Mouse (Mus musculus) Patski (cell line): ENCODE measurements around the gene Tcirg1. TPM values are rescaled to one million over a fixed set of nuclear protein-coding genes. Genes with fewer than 3 reads are reported as not detected.

Experiments
- ATAC-seq: fragments of 100-300 bp; one replicate; pipeline ENCODE4 v1.8.0; 2021
- CTCF ChIA-PET: fragments of 350-600 bp; sonication (Branson Sonifier 250); formaldehyde crosslinking; loops from one replicate; lab custom pipeline; 2022; ENCODE audit warnings: inconsistent platforms; lab: Charles Lee
- POLR2A ChIA-PET: fragments of 350-600 bp; sonication (Branson Sonifier 250); formaldehyde crosslinking; loops from one replicate; lab custom pipeline; 2022; ENCODE audit warnings: antibody characterized with exemption, inconsistent platforms; lab: Charles Lee
- DNase-seq: peaks from one replicate; pipeline ENCODE4 v3.0.0-alpha.2; 2011; ENCODE audit warnings: low read depth, low spot score
- H3K27me3 ChIP-seq: fragments of 371-371 bp; one replicate; pipeline ENCODE4 v1.5.1; 2021
- CTCF ChIP-seq: fragments of 100-300 bp; IDR thresholded peaks from one replicate; pipeline ENCODE4 v1.5.1; 2021
- in situ Hi-C: fragments of 300-500 bp; cut with MboI; formaldehyde crosslinking; loops from 3 replicates; pipeline ENCODE4 v1.11.1; 2018; ENCODE audit warnings: low pct_unique_long_range_greater_than_20kb, mixed read lengths
- polyA plus RNA-seq: library from polyadenylated mRNA; unstranded; gene quantifications from one replicate; pipeline ENCODE4 v1.2.3, GENCODE M21; 2021

Gene Tcirg1
- polyA plus RNA-seq, result 80.3 TPM

- ATAC-seq, result peak; percentile 58
- in situ Hi-C loops, result no loop called here
- no peak for TF ChIP-seq CTCF
- no peaks in the 10 kb centered on the region for H3K27me3 ChIP-seq
- POLR2A ChIA-PET, result interaction anchor here (0.8 to 1.4 kb wide), 5 partner anchors 10 to 77 kb away, joined by 3 to 5 read pairs (median 3); partner anchors contain the start of gene Chka
- CTCF ChIA-PET, result interaction anchor here (0.7 to 1.2 kb wide), 3 partner anchors 19 to 40 kb away, joined by 3 read pairs; no protein-coding TSS in a partner anchor
- peak; percentile 38 for DNase-seq
These were observed at the start of gene Tcirg1 for GRCm38 (mm10) chr19:3906795-3907786. Gene Tcirg1 (minus strand): TSS chr19:3907133.

DNA sequence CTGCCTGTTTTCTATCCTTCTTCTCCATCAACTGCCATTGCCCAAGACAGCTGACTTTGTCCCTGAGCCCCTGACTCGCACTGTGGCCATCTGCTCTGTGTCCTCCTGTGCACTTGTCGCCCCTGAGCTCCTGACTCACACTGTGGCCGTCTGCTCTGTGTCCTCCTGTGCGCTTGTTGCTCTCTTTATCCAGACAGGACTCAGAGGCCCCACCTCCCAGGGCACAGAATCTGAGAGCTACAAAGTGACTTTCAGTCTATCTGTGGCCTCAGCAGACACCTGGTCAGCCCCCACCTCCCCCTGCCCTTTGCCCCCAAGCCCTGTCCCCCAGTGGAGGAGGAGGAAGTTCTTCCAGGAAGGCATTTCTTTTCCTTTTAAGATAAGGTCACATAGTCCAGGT lies 48.9 kb upstream of the Tcirg1 start:
- in situ Hi-C loops, result no loop called here

GRCm38 (mm10) chr19:3955033-3955432 lies 48.1 kb upstream of the Tcirg1 start:
- ATAC-seq (no peak), DNase-seq (no peak)
- peaks cover 12% of the 10 kb centered on the region for H3K27me3 ChIP-seq
- in situ Hi-C loops, result no loop called here
- TF ChIP-seq CTCF, result no peak
- CTCF ChIA-PET, result interaction anchor here (1.0 to 1.3 kb wide), 3 partner anchors 9 to 25 kb away, joined by 3 to 5 read pairs (median 3); no protein-coding TSS in a partner anchor
- POLR2A ChIA-PET, result no interaction called here

More for the DNA sequence above, 48.9 kb upstream of the Tcirg1 start:
- TF ChIP-seq CTCF, result no peak
- ATAC-seq (no peak), DNase-seq (no peak)
- peaks cover 15% of the 10 kb centered on the region for H3K27me3 ChIP-seq
- ChIA-PET CTCF (interaction anchor here (0.8 to 1.3 kb wide), 2 partner anchors 9 to 17 kb away, joined by 3 read pairs; no protein-coding TSS in a partner anchor), POLR2A (interaction anchor here (0.7 kb wide), 1 partner anchor 9 kb away, joined by 4 read pairs; no protein-coding TSS in a partner anchor)

DNA sequence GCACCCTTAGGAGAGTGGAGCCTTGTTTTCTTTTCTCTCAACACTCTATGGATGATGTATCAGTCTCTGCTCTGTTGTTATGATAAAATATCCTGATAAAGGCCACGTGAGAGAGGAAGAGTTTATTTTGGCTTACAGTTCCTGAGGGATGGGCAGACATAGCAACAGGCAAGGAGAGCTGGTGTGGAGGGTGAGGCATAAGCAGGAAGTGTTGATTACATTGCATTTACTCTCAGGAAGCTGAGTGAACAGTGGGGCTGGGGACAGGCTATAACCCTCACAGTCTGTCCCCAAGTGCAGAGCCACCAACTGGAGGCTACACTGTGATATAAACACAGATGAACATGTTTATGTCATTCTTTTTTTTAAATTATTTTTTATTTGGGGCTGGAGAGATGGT lies 45.2 kb upstream of the Tcirg1 start:
- TF ChIP-seq CTCF, result no peak
- in situ Hi-C loops, result no loop called here
- ChIA-PET POLR2A (no interaction called here), CTCF (interaction anchor here (1.0 to 2.2 kb wide), 4 partner anchors 22 to 41 kb away, joined by 3 to 10 read pairs (median 5); no protein-coding TSS in a partner anchor)
- ATAC-seq, result no peak
- peaks cover 12% of the 10 kb centered on the region for H3K27me3 ChIP-seq
- no peak for DNase-seq

GRCm38 (mm10) chr19:3951461-3951860 lies 44.5 kb upstream of the Tcirg1 start:
- peaks cover 9% of the 10 kb centered on the region for H3K27me3 ChIP-seq
- DNase-seq (no peak), ATAC-seq (no peak)
- no peak for TF ChIP-seq CTCF
- POLR2A ChIA-PET, result no interaction called here
- in situ Hi-C loops, result no loop called here
- CTCF ChIA-PET, result interaction anchor here (1.0 to 2.2 kb wide), 5 partner anchors 23 to 178 kb away, joined by 3 to 10 read pairs (median 4); partner anchors contain the start of genes Gm49405 and Nudt8

DNA sequence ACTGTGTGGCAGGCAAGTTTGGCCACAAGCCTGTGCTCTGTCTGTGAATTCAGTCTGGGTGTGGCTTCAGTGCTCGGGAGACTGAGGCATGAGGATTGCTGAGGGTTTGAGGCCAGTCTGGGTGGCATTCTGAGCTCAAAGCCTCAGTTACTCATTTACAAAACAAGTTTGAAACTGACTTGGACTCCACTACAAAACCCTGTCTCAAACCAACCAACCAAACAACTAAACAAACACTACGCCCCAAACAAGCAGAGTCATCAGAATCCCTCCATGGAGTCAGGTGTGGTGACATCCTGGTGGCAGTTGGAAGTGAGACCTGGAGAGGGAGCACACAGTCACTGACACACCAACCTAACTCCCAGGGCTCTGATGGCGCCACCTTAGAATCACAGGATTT lies 43.4 kb upstream of the Tcirg1 start:
- no peak for DNase-seq
- ChIA-PET POLR2A (no interaction called here), CTCF (interaction anchor here (1.6 to 2.2 kb wide), 2 partner anchors 19 to 30 kb away, joined by 3 to 10 read pairs; no protein-coding TSS in a partner anchor)
- in situ Hi-C loops, result no loop called here
- no peak for TF ChIP-seq CTCF
- H3K27me3 ChIP-seq, result peaks cover 8% of the 10 kb centered on the region
- no peak for ATAC-seq

- no peak for DNase-seq
- no peak for ATAC-seq
- no peak for TF ChIP-seq CTCF
- CTCF ChIA-PET, result interaction anchor here (1.6 to 3.0 kb wide), 2 partner anchors 21 to 65 kb away, joined by 3 to 26 read pairs; partner anchors contain the start of gene Ndufv1
- POLR2A ChIA-PET, result no interaction called here
- H3K27me3 ChIP-seq, result peaks cover 7% of the 10 kb centered on the region
- in situ Hi-C loops, result loop anchor here (5.0 kb wide), 1 partner anchor 34 kb away; no protein-coding TSS in a partner anchor
These were observed 41.6 kb upstream of the Tcirg1 start for GRCm38 (mm10) chr19:3948546-3948945.

DNA sequence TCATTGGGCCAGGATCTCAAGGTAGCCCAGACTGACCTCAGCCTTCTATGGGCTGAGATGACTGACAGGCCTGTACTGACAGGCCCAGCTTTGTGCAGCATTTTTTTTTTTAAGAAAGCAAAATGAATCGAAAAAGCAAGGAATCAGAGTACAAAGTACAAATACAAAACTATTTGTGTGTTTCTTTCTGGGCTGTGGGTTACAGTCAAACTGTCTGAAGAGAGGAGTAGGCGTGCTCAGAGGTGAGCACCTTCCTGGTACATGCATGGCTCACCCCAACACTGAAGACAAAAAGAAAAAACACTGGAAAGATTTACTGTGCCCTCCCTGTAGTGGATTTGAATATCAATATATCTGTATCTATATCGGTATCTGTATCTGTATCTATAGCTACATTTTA lies 40.9 kb upstream of the Tcirg1 start:
- no peak for TF ChIP-seq CTCF
- DNase-seq, result no peak
- ChIA-PET POLR2A (no interaction called here), CTCF (interaction anchor here (1.0 to 3.0 kb wide), 12 partner anchors 16 to 104 kb away, joined by 3 to 32 read pairs (median 4); partner anchors contain the start of genes Gm49405, Ndufv1, Nudt8 and Tbx10)
- no peak for ATAC-seq
- in situ Hi-C loops, result loop anchor here (5.0 kb wide), 1 partner anchor 34 kb away; no protein-coding TSS in a partner anchor
- H3K27me3 ChIP-seq, result peaks cover 6% of the 10 kb centered on the region

- ChIA-PET POLR2A (interaction anchor here (0.6 kb wide), 1 partner anchor 9 kb away, joined by 4 read pairs; no protein-coding TSS in a partner anchor), CTCF (interaction anchor here (0.6 to 3.0 kb wide), 36 partner anchors 8 to 110 kb away, joined by 3 to 32 read pairs (median 3); partner anchors contain the start of genes Acy3, Aldh3b1, Aldh3b3 and Gm49405)
- H3K27me3 ChIP-seq, result peaks cover 6% of the 10 kb centered on the region
- no peak for DNase-seq
- in situ Hi-C loops, result loop anchor here (5.0 kb wide), 1 partner anchor 36 kb away; no protein-coding TSS in a partner anchor
- TF ChIP-seq CTCF, result peak; percentile 95
- peak; percentile 48 for ATAC-seq
These were observed 39.8 kb upstream of the Tcirg1 start for GRCm38 (mm10) chr19:3946715-3947114.
